8 mouse cellular contexts compared by ENCODE assay signal in genomic region chr17:55986030-55986961, GRCm38 (mm10). TPM values are rescaled to one million over a fixed set of nuclear protein-coding genes. Genes with fewer than 3 reads are reported as not detected.
DNase-seq lines count a peak whose midpoint lies in the region; ATAC-seq and TF ChIP-seq lines count a peak whose summit lies in the region.

TSS of gene Fsd1 (plus strand) at chr17:55986509.

- TF ChIP-seq POLR2A in embryonic fibroblast, embryonic 13.5 days (IDR thresholded peaks at IDR 0.05; ENCODE audit: low read depth, low read length), result no peak; the same call in 1 of the 2 replicates

- no peaks in the 10 kb centered on the region for H3K9me3 ChIP-seq in hindbrain, embryonic 16.5 days (ENCODE audit: control insufficient read depth, low read length)
- H3K9me3 ChIP-seq in limb, embryonic 15.5 days, result no peaks in the 10 kb centered on the region

- H3K4me2 ChIP-seq in hindbrain, embryonic 16.5 days (ENCODE audit: low read length), result peak within 1 kb of the TSS; percentile 65
- H3K4me2 ChIP-seq in limb, embryonic 15.5 days, result peak within 1 kb of the TSS; percentile 80

- H3K27ac ChIP-seq in gastrocnemius, adult 2 months, result no peak within 1 kb of the TSS
- no peak within 1 kb of the TSS for H3K27ac ChIP-seq in embryonic fibroblast, embryonic 13.5 days (ENCODE audit: insufficient read depth, low read length)
- peak within 1 kb of the TSS; percentile 78 for H3K27ac ChIP-seq in hindbrain, embryonic 16.5 days (ENCODE audit: low read depth, low read length)
- no peak within 1 kb of the TSS for H3K27ac ChIP-seq in limb, embryonic 15.5 days

- H3K9ac ChIP-seq in hindbrain, embryonic 16.5 days (ENCODE audit: low read depth, low read length), result peak within 1 kb of the TSS; percentile 89
- H3K9ac ChIP-seq in limb, embryonic 15.5 days, result peak within 1 kb of the TSS; percentile 29; the same call in 1 of the 2 replicates

- TF ChIP-seq CTCF in gastrocnemius, adult 2 months (IDR thresholded peaks at IDR 0.05), result no peak
- TF ChIP-seq CTCF in embryonic fibroblast, embryonic 13.5 days (IDR thresholded peaks at IDR 0.05; ENCODE audit: borderline replicate concordance, insufficient read depth, low read length), result no peak

- peaks cover 6% of the 10 kb centered on the region; the same call in 1 of the 2 replicates for H3K36me3 ChIP-seq in hindbrain, embryonic 16.5 days (ENCODE audit: control insufficient read depth, insufficient read depth, low read length)
- peaks cover 6% of the 10 kb centered on the region; the same call in 1 of the 2 replicates for H3K36me3 ChIP-seq in limb, embryonic 15.5 days

- H3K4me1 ChIP-seq in embryonic fibroblast, embryonic 13.5 days (ENCODE audit: control insufficient read depth, insufficient read depth, low read length), result no peaks in the 10 kb centered on the region
- H3K4me1 ChIP-seq in hindbrain, embryonic 16.5 days (ENCODE audit: control insufficient read depth, insufficient read depth, low read depth, low read length), result peaks cover 11% of the 10 kb centered on the region
- peaks cover 11% of the 10 kb centered on the region for H3K4me1 ChIP-seq in limb, embryonic 15.5 days

- H3K4me3 ChIP-seq in gastrocnemius, adult 2 months, result peak within 1 kb of the TSS; percentile 57
- peak within 1 kb of the TSS; percentile 47 for H3K4me3 ChIP-seq in embryonic fibroblast, embryonic 13.5 days (ENCODE audit: insufficient read depth, low read length)
- peak within 1 kb of the TSS; percentile 57 for H3K4me3 ChIP-seq in hindbrain, embryonic 16.5 days (ENCODE audit: low read length)
- H3K4me3 ChIP-seq in limb, embryonic 15.5 days, result peak within 1 kb of the TSS; percentile 56

- ATAC-seq in hindbrain, embryonic 16.5 days, result peak; percentile 88
- 0 out of 2 replicates have a peak, but pooled peaks have one; percentile 27 for ATAC-seq in limb, embryonic 15.5 days (ENCODE audit: insufficient number of reproducible peaks, low FRiP score, low TSS enrichment, low read depth)

- 7% methylated on average over 35 of the region's 35 CpGs for WGBS in hindbrain, embryonic 16.5 days
- 9% methylated on average over 32 of the region's 35 CpGs for WGBS in limb, embryonic 15.5 days

- no peaks in the 10 kb centered on the region for H3K27me3 ChIP-seq in hindbrain, embryonic 16.5 days (replicated peaks; ENCODE audit: control insufficient read depth, insufficient read depth, low read length)
- no peaks in the 10 kb centered on the region for H3K27me3 ChIP-seq in limb, embryonic 15.5 days

- peak; percentile 57 for DNase-seq in gastrocnemius, adult 2 months
- DNase-seq in gastrocnemius, adult 8-10 months (ENCODE audit: low spot score in 2 of 2), result no peak
- DNase-seq in ZHBTc4 (ENCODE audit: low read depth, low spot score), result peak; percentile 88
- DNase-seq in right cerebral cortex, postnatal 10 days (ENCODE audit: low spot score in 2 of 2), result peak; percentile 92 to 93
- DNase-seq in adipocyte (ENCODE audit: low spot score), result no peak

- intact Hi-C loops in gastrocnemius, adult 2 months (cut with DNase I), result no loop called here

RNA-seq across cellular contexts. Expression of gene Fsd1, which starts in this region (rescaled TPM):
- total RNA-seq in gastrocnemius, adult 2 months (2021), result not detected
- not detected for total RNA-seq in gastrocnemius, adult 8-10 months (2022)
- polyA plus RNA-seq in embryonic fibroblast, embryonic 13.5 days (2011; ENCODE audit: insufficient read length, low read depth, missing spikeins), result 5.9 and 9.5 TPM in 2 replicates
- 227 and 252 TPM in 2 replicates for polyA plus RNA-seq in hindbrain, embryonic 16.5 days (2015; fragmentation: Nextera tagmentation; extraction: Ambion mirVana)
- polyA plus RNA-seq in limb, embryonic 15.5 days (2015; fragmentation: Nextera tagmentation; extraction: Ambion mirVana), result 12.6 and 18.3 TPM in 2 replicates

Comparison
In these comparisons a context has a peak if more than half of its experiments do, and no peak if none do; other contexts are left out.
1. RNA of gene Fsd1 (polyA plus RNA-seq): 227 to 252 TPM in hindbrain, embryonic 16.5 days; 12.6 to 18.3 TPM in limb, embryonic 15.5 days and 5.9 to 9.5 TPM in embryonic fibroblast, embryonic 13.5 days; every median in the first group is over 10 times any median in the second.
2. Peak in DNase-seq and H3K4me3 ChIP-seq in gastrocnemius, adult 2 months; RNA of the gene not detected or under 1 TPM.
3. DNase-seq: peak in ZHBTc4 (single experiment) and right cerebral cortex, postnatal 10 days (2 of 2); none in gastrocnemius, adult 8-10 months (0 of 2) and adipocyte (single experiment).
4. Peak in every context shown above with its lines, with median percentiles within 50 percentile points of each other: H3K4me3 ChIP-seq.